Mouse (Mus musculus): ENCODE measurements around the gene 2610044O15Rik8.
"Not testable (repeated sequence)": the region's sequence is repeated elsewhere in the genome, so short reads cannot be mapped to it uniquely, and the experiment has no call there.

- not testable (repeated sequence) for TF ChIP-seq POLR2A (IDR thresholded peaks at IDR 0.05; ENCODE audit: borderline replicate concordance, control insufficient read depth, low read depth, low read length); CTCF (IDR thresholded peaks at IDR 0.05; ENCODE audit: control insufficient read depth, insufficient read depth, low read length)
Observed at GRCm38 (mm10) chr8:129263211-129263927, 29.2 kb upstream of the 2610044O15Rik8 start.

Measured in bone marrow, adult 2 months (tissue).